Mouse (Mus musculus): Measurements from ENCODE around the gene Vmn1r101. TPM values are rescaled to one million over a fixed set of nuclear protein-coding genes. Genes with fewer than 3 reads are reported as not detected.
"Not testable (repeated sequence)": the region's sequence is repeated elsewhere in the genome, so short reads cannot be mapped to it uniquely, and the experiment has no call there.

The Vmn1r101 gene
- not detected in 2 replicates for polyA plus RNA-seq (2015; fragmentation: Nextera tagmentation; extraction: Ambion mirVana)

GRCm38 (mm10) chr7:20442493-20442892 is at the start of gene Vmn1r101:
TSS of gene Vmn1r101 (minus strand) at chr7:20442593.
- not testable (repeated sequence) for H3K9ac ChIP-seq (ENCODE audit: low read depth, low read length); ATAC-seq (ENCODE audit: low read depth); H3K4me2 ChIP-seq (ENCODE audit: low read depth, low read length); H3K4me3 ChIP-seq (ENCODE audit: low read depth, low read length); H3K9me3 ChIP-seq (replicated peaks; ENCODE audit: control insufficient read depth, low read length); H3K4me1 ChIP-seq (ENCODE audit: control insufficient read depth, low read depth, low read length); H3K27me3 ChIP-seq (ENCODE audit: control insufficient read depth, insufficient read depth, low read depth, low read length); H3K36me3 ChIP-seq (ENCODE audit: control insufficient read depth, insufficient read depth); H3K27ac ChIP-seq (ENCODE audit: low read length)
- WGBS (ENCODE audit: insufficient replicate concordance): no CpG with 5 or more reads among the region's 2 CpGs

GRCm38 (mm10) chr7:20474825-20475224 is 32.4 kb upstream of the Vmn1r101 start, which contains the start of gene Gm10670:
TSS of gene Gm10670 (minus strand) at chr7:20474925.
- H3K4me1 ChIP-seq (ENCODE audit: control insufficient read depth, low read depth, low read length); H3K36me3 ChIP-seq (ENCODE audit: control insufficient read depth, insufficient read depth); H3K9ac ChIP-seq (ENCODE audit: low read depth, low read length); H3K4me2 ChIP-seq (ENCODE audit: low read depth, low read length); H3K4me3 ChIP-seq (ENCODE audit: low read depth, low read length); ATAC-seq (ENCODE audit: low read depth); H3K27ac ChIP-seq (ENCODE audit: low read length); H3K27me3 ChIP-seq (ENCODE audit: control insufficient read depth, insufficient read depth, low read depth, low read length); H3K9me3 ChIP-seq (replicated peaks; ENCODE audit: control insufficient read depth, low read length): not testable (repeated sequence)
- no CpG with 5 or more reads among the region's 5 CpGs for WGBS (ENCODE audit: insufficient replicate concordance)

- not testable (repeated sequence) for H3K9me3 ChIP-seq (replicated peaks; ENCODE audit: control insufficient read depth, low read length); H3K27ac ChIP-seq (ENCODE audit: low read length); H3K27me3 ChIP-seq (ENCODE audit: control insufficient read depth, insufficient read depth, low read depth, low read length)
Measured at GRCm38 (mm10) chr7:20417642-20418041, 24.8 kb downstream of the Vmn1r101 start, which contains the start of gene Vmn1r100. TSS of gene Vmn1r100 (plus strand) at chr7:20417942.

More at GRCm38 (mm10) chr7:20417642-20418041, 24.8 kb downstream of the Vmn1r101 start, which contains the start of gene Vmn1r100:
- no CpG with 5 or more reads among the region's 3 CpGs for whole genome bisulfite sequencing (ENCODE audit: insufficient replicate concordance)
- not testable (repeated sequence) for H3K4me3 ChIP-seq (ENCODE audit: low read depth, low read length); H3K4me2 ChIP-seq (ENCODE audit: low read depth, low read length); H3K36me3 ChIP-seq (ENCODE audit: control insufficient read depth, insufficient read depth); H3K4me1 ChIP-seq (ENCODE audit: control insufficient read depth, low read depth, low read length); H3K9ac ChIP-seq (ENCODE audit: low read depth, low read length); ATAC-seq (ENCODE audit: low read depth)

Other genes starting within 250 kb of the Vmn1r101 start
- gene Vmn1r95, start 248.9 kb downstream of the Vmn1r101 start, polyA plus RNA-seq (2015; fragmentation: Nextera tagmentation; extraction: Ambion mirVana): not detected in 2 replicates
- gene Gm6164, start 237.0 kb downstream of the Vmn1r101 start, polyA plus RNA-seq (2015; fragmentation: Nextera tagmentation; extraction: Ambion mirVana): not detected in 2 replicates
- gene Gm4498, start 208.8 kb downstream of the Vmn1r101 start, polyA plus RNA-seq (2015; fragmentation: Nextera tagmentation; extraction: Ambion mirVana): not detected in 2 replicates
- gene Gm5890, start 179.8 kb downstream of the Vmn1r101 start, polyA plus RNA-seq (2015; fragmentation: Nextera tagmentation; extraction: Ambion mirVana): not detected in 2 replicates
- gene Gm4133, start 108.5 kb downstream of the Vmn1r101 start, polyA plus RNA-seq (2015; fragmentation: Nextera tagmentation; extraction: Ambion mirVana): not detected in 2 replicates
- gene Gm5728, start 67.2 kb downstream of the Vmn1r101 start, polyA plus RNA-seq (2015; fragmentation: Nextera tagmentation; extraction: Ambion mirVana): not detected in 2 replicates
- gene Vmn1r100, start 24.7 kb downstream of the Vmn1r101 start, polyA plus RNA-seq (2015; fragmentation: Nextera tagmentation; extraction: Ambion mirVana): not detected in 2 replicates
- gene Gm10670, start 32.3 kb upstream of the Vmn1r101 start, polyA plus RNA-seq (2015; fragmentation: Nextera tagmentation; extraction: Ambion mirVana): not detected in 2 replicates
- not detected in 2 replicates for gene Vmn1r103, start 67.9 kb upstream of the Vmn1r101 start, polyA plus RNA-seq (2015; fragmentation: Nextera tagmentation; extraction: Ambion mirVana)
- gene Vmn1r104, start 91.2 kb upstream of the Vmn1r101 start, polyA plus RNA-seq (2015; fragmentation: Nextera tagmentation; extraction: Ambion mirVana): not detected in 2 replicates
- gene Gm5726, start 103.2 kb upstream of the Vmn1r101 start, polyA plus RNA-seq (2015; fragmentation: Nextera tagmentation; extraction: Ambion mirVana): not detected in 2 replicates
- not detected in 2 replicates for gene Gm4141, start 133.6 kb upstream of the Vmn1r101 start, polyA plus RNA-seq (2015; fragmentation: Nextera tagmentation; extraction: Ambion mirVana)
- not detected in 2 replicates for gene Gm4513, start 156.4 kb upstream of the Vmn1r101 start, polyA plus RNA-seq (2015; fragmentation: Nextera tagmentation; extraction: Ambion mirVana)
- not detected in 2 replicates for gene Vmn1r107, start 226.3 kb upstream of the Vmn1r101 start, polyA plus RNA-seq (2015; fragmentation: Nextera tagmentation; extraction: Ambion mirVana)

All from liver, embryonic 16.5 days (tissue).